Mouse (Mus musculus) myocyte (in vitro differentiated cells): ENCODE data around the gene Emilin1.

Source experiments
- CEBPB ChIP-seq: IDR thresholded peaks from 2 replicates; pipeline ENCODE4 v1.6.1; 2011; ENCODE audit warnings: mild to moderate bottlenecking, moderate library complexity; ENCODE audit not compliant: poor library complexity, insufficient read depth, severe bottlenecking
- E2F4 ChIP-seq: IDR thresholded peaks from one replicate; pipeline ENCODE4 v1.6.1; 2011; ENCODE audit warnings: mild to moderate bottlenecking, control low read depth, moderate library complexity; ENCODE audit not compliant: insufficient read depth
- MAX ChIP-seq: IDR thresholded peaks from one replicate; pipeline ENCODE4 v1.6.1; 2011; ENCODE audit warnings: low read depth, mild to moderate bottlenecking, control low read depth
- MYOD1 ChIP-seq, 3 experiments: IDR thresholded peaks; one replicate each; pipeline ENCODE4 v1.6.1; 2011; ENCODE audit warnings: control low read depth in 2 of 3, low read depth in 2 of 3, mild to moderate bottlenecking in 2 of 3, moderate library complexity in 1 of 3; ENCODE audit not compliant: insufficient read length in 2 of 3, control insufficient read depth in 1 of 3
- POLR2A ChIP-seq: IDR thresholded peaks from one replicate; pipeline ENCODE4 v1.6.1; 2011; ENCODE audit warnings: low read depth, mild to moderate bottlenecking, control low read depth, moderate library complexity; ENCODE audit not compliant: insufficient read length
- POLR2AphosphoS2 ChIP-seq: IDR thresholded peaks from one replicate; pipeline ENCODE4 v1.6.1; 2011; ENCODE audit warnings: low read depth, control low read depth; ENCODE audit not compliant: insufficient read length
- SRF ChIP-seq: IDR thresholded peaks from one replicate; pipeline ENCODE4 v1.6.1; 2011; ENCODE audit warnings: low read depth; ENCODE audit not compliant: control insufficient read depth, insufficient read length
- TCF12 ChIP-seq: IDR thresholded peaks from one replicate; pipeline ENCODE4 v1.6.1; 2011; ENCODE audit warnings: mild to moderate bottlenecking, control low read depth; ENCODE audit not compliant: poor library complexity, insufficient read depth, severe bottlenecking
- TCF3 ChIP-seq: IDR thresholded peaks from one replicate; pipeline ENCODE4 v1.6.1; 2011; ENCODE audit warnings: low read depth, control low read depth; ENCODE audit not compliant: insufficient read length
- USF1 ChIP-seq: IDR thresholded peaks from one replicate; pipeline ENCODE4 v1.6.1; 2011; ENCODE audit warnings: low read depth, mild to moderate bottlenecking, control low read depth, moderate library complexity

DNA sequence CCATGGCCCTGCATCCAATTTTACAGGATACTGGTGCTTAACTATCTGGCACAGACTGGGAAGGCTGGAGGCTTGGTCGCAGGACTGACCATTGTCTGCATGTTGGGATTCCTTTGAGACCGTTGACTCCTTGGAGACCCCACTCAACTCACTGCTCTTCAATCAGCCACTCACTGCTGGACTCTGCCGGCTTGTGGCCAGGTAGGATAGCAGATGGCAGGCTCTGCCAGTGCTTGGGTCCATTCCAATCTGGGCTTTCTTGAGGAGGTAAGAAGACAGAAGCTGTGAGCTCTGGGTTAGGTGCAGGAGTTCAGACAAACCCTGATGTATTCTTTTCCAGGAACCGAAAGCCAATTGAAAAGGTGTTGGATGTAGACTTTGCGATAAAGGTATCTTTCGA, 40.9 kb downstream of the Emilin1 start:
- TF ChIP-seq POLR2A (no peak), E2F4 (no peak), USF1 (no peak), TCF3 (no peak), MAX (no peak), POLR2AphosphoS2 (peak; percentile 40), TCF12 (no peak), CEBPB (no peak), SRF (no peak), MYOD1 (IDR thresholded peaks at IDR 0.05; ENCODE audit: control insufficient read depth in 1 of 3, insufficient read length in 2 of 3, low read depth in 2 of 3) (no peak)
